Mouse (Mus musculus) G1E (cell line): ENCODE measurements around the gene Nr2e1. TPM values are rescaled to one million over a fixed set of nuclear protein-coding genes. Genes with fewer than 3 reads are reported as not detected.

Experiments used
- ATAC-seq: 2 replicates; pipeline ENCODE4 v1.8.0; 2016; ENCODE audit warnings: mild to moderate bottlenecking; ENCODE audit not compliant: insufficient number of reproducible peaks, poor library complexity, low FRiP score, severe bottlenecking; ENCODE audit errors: extremely low read depth
- DNase-seq: peaks from one replicate; pipeline ENCODE4 v3.0.0; 2012; ENCODE audit warnings: low spot score
- H3K27me3 ChIP-seq: 2 replicates; pipeline ENCODE4 v1.6.1; 2012; ENCODE audit warnings: mild to moderate bottlenecking, low read length, inconsistent platforms; ENCODE audit not compliant: insufficient read depth
- H3K36me3 ChIP-seq: replicated peaks from 2 replicates; pipeline ENCODE3; 2012; ENCODE audit warnings: mild to moderate bottlenecking, inconsistent platforms
- H3K4me1 ChIP-seq: 2 replicates; pipeline ENCODE4 v1.6.1; 2012; ENCODE audit warnings: low read depth, low read length, inconsistent platforms, mixed read lengths; ENCODE audit not compliant: insufficient read depth
- H3K4me3 ChIP-seq: 2 replicates; pipeline ENCODE4 v1.5.1; 2012; ENCODE audit warnings: low read depth, mild to moderate bottlenecking, inconsistent platforms, low read length, moderate library complexity, mixed read lengths
- H3K9me3 ChIP-seq: replicated peaks from 2 replicates; pipeline ENCODE4 v1.6.1; 2012; ENCODE audit warnings: inconsistent platforms
- CTCF ChIP-seq: IDR thresholded peaks from 2 replicates; pipeline ENCODE4 v1.5.1; 2012; ENCODE audit warnings: low read depth, low read length, inconsistent platforms, mixed read lengths
- GATA1 ChIP-seq: IDR thresholded peaks from 2 replicates; pipeline ENCODE4 v1.6.1; 2012; ENCODE audit warnings: borderline replicate concordance, low read length, inconsistent platforms, mixed read lengths
- GATA2 ChIP-seq: IDR thresholded peaks from 2 replicates; pipeline ENCODE4 v1.6.1; 2012; ENCODE audit warnings: low read depth, low read length, inconsistent platforms, borderline replicate concordance
- POLR2AphosphoS5 ChIP-seq: IDR thresholded peaks from 2 replicates; pipeline ENCODE4 v1.6.1; 2012; ENCODE audit warnings: low read depth, low read length, inconsistent platforms; ENCODE audit not compliant: insufficient replicate concordance
- TAL1 ChIP-seq: conservative IDR thresholded peaks from 2 replicates; pipeline ENCODE4 v1.6.1; 2012; ENCODE audit warnings: low read depth, low read length, inconsistent platforms, mixed read lengths
- polyA plus RNA-seq: library from polyadenylated mRNA; stranded (reverse); fragments of >175 nt; gene quantifications from 2 replicates; pipeline ENCODE4 v1.2.3, GENCODE M21; 2012
- total RNA-seq, 2 experiments: library from RNA; stranded (forward) in 1 of 2; stranded (reverse) in 1 of 2; fragments of 200-1000 nt in 1 of 2; fragments of >200 nt in 1 of 2; fragmentation: Nextera tagmentation in 1 of 2; gene quantifications; 2 replicates each; pipeline ENCODE4 v1.2.3; 2014 to 2017

Gene Nr2e1
- total and polyA plus RNA-seq, 3 experiments: not detected

- H3K4me1 ChIP-seq: peaks cover 49% of the 10 kb centered on the region
- ATAC-seq (no peak), DNase-seq (no peak)
- H3K9me3 ChIP-seq: no peaks in the 10 kb centered on the region
- peaks cover 88% of the 10 kb centered on the region for H3K36me3 ChIP-seq
- TF ChIP-seq GATA2: no peak
- TF ChIP-seq POLR2AphosphoS5: no peak
- TF ChIP-seq TAL1: no peak
- TF ChIP-seq GATA1: no peak
- no peak for TF ChIP-seq CTCF
- H3K4me3 ChIP-seq: no peak overlapping the region
- H3K27me3 ChIP-seq: no peaks in the 10 kb centered on the region
Measured at GRCm38 (mm10) chr10:42525682-42526081, 57.8 kb downstream of the Nr2e1 start.

- H3K36me3 ChIP-seq: peaks cover 76% of the 10 kb centered on the region
- no peak for ATAC-seq
Measured at GRCm38 (mm10) chr10:42523556-42524162, 59.8 kb downstream of the Nr2e1 start.

GRCm38 (mm10) chr10:42522912-42523311 is 60.5 kb downstream of the Nr2e1 start:
- DNase-seq (no peak), ATAC-seq (no peak)
- H3K9me3 ChIP-seq: no peaks in the 10 kb centered on the region
- peaks cover 64% of the 10 kb centered on the region for H3K4me1 ChIP-seq
- TF ChIP-seq CTCF (no peak), GATA2 (no peak), POLR2AphosphoS5 (no peak), TAL1 (no peak), GATA1 (no peak)
- H3K36me3 ChIP-seq: peaks cover 69% of the 10 kb centered on the region
- no peak overlapping the region for H3K4me3 ChIP-seq
- no peaks in the 10 kb centered on the region for H3K27me3 ChIP-seq

More at GRCm38 (mm10) chr10:42523556-42524162, 59.8 kb downstream of the Nr2e1 start:
- Histone ChIP-seq H3K27me3 (no peaks in the 10 kb centered on the region), H3K4me1 (peaks cover 60% of the 10 kb centered on the region), H3K4me3 (no peak overlapping the region), H3K9me3 (no peaks in the 10 kb centered on the region)
- DNase-seq: no peak
- TF ChIP-seq GATA1 (no peak), GATA2 (no peak), POLR2AphosphoS5 (no peak), TAL1 (no peak), CTCF (no peak)

GRCm38 (mm10) chr10:42521315-42521981 is 62.0 kb downstream of the Nr2e1 start:
- Histone ChIP-seq H3K36me3 (peaks cover 65% of the 10 kb centered on the region), H3K4me1 (peaks cover 69% of the 10 kb centered on the region)

GRCm38 (mm10) chr10:42518363-42518762 is 65.1 kb downstream of the Nr2e1 start:
- Histone ChIP-seq H3K27me3 (no peaks in the 10 kb centered on the region), H3K4me1 (peaks cover 73% of the 10 kb centered on the region), H3K36me3 (peaks cover 60% of the 10 kb centered on the region), H3K9me3 (no peaks in the 10 kb centered on the region), H3K4me3 (no peak overlapping the region; the same call in 1 of the 2 replicates)
- TF ChIP-seq TAL1 (peak; percentile 75), GATA1 (no peak)
- peak; percentile 78 for ATAC-seq
- peak; percentile 26 for DNase-seq

More at GRCm38 (mm10) chr10:42521315-42521981, 62.0 kb downstream of the Nr2e1 start:
- TF ChIP-seq TAL1 (no peak), GATA2 (no peak), CTCF (no peak), GATA1 (no peak)
- Histone ChIP-seq H3K9me3 (no peaks in the 10 kb centered on the region), H3K27me3 (no peaks in the 10 kb centered on the region), H3K4me3 (no peak overlapping the region)
- no peak for DNase-seq
- peak; percentile 37 for ATAC-seq

GRCm38 (mm10) chr10:42514125-42514524 is 69.3 kb downstream of the Nr2e1 start:
- Histone ChIP-seq H3K4me1 (peaks cover 77% of the 10 kb centered on the region), H3K4me3 (no peak overlapping the region), H3K9me3 (no peaks in the 10 kb centered on the region), H3K27me3 (no peaks in the 10 kb centered on the region), H3K36me3 (peaks cover 53% of the 10 kb centered on the region)
- ATAC-seq (no peak), DNase-seq (no peak)
- TF ChIP-seq POLR2AphosphoS5 (no peak), TAL1 (no peak), GATA2 (no peak), CTCF (no peak), GATA1 (no peak)

Other genes starting within 250 kb of the Nr2e1 start
- 8.8 and 9.2 TPM in 2 replicates for gene Afg1l, start 105.1 kb downstream of the Nr2e1 start, total RNA-seq (2014; fragmentation: Nextera tagmentation)
- gene Afg1l, start 105.1 kb downstream of the Nr2e1 start, total RNA-seq (2017): 7.6 and 8.4 TPM in 2 replicates
- gene Afg1l, start 105.1 kb downstream of the Nr2e1 start, polyA plus RNA-seq: 3.7 and 4.6 TPM in 2 replicates
- gene Snx3, start 81.6 kb downstream of the Nr2e1 start, total RNA-seq (2014; fragmentation: Nextera tagmentation): 577 and 618 TPM in 2 replicates
- gene Snx3, start 81.6 kb downstream of the Nr2e1 start, total RNA-seq (2017): 250 and 278 TPM in 2 replicates
- 272 and 292 TPM in 2 replicates for gene Snx3, start 81.6 kb downstream of the Nr2e1 start, polyA plus RNA-seq
- gene Ostm1, start 190 bp upstream of the Nr2e1 start, total RNA-seq (2014; fragmentation: Nextera tagmentation): 24.5 and 65.2 TPM in 2 replicates
- gene Ostm1, start 190 bp upstream of the Nr2e1 start, total RNA-seq (2017): 58.3 and 60.5 TPM in 2 replicates
- gene Ostm1, start 190 bp upstream of the Nr2e1 start, polyA plus RNA-seq: 4.0 and 4.9 TPM in 2 replicates
- 17.5 and 19.8 TPM in 2 replicates for gene Sec63, start 177.9 kb upstream of the Nr2e1 start, total RNA-seq (2014; fragmentation: Nextera tagmentation)
- gene Sec63, start 177.9 kb upstream of the Nr2e1 start, total RNA-seq (2017): 10.5 and 15.6 TPM in 2 replicates
- gene Sec63, start 177.9 kb upstream of the Nr2e1 start, polyA plus RNA-seq: 3.7 and 4.0 TPM in 2 replicates